Mouse (Mus musculus): ENCODE measurements at regions not wholly inside any gene's neighbourhood (a gene's known extent, or its start where the extent isn't known, plus 50 kb on each side); places are given as distances from the start of the nearest gene placed in this dataset.

GRCm38 (mm10) chr17:44336842-44337241 lies 148.5 kb downstream of the Clic5 start:
- intact Hi-C loops (cut with DNase I), result no loop called here
- TF ChIP-seq CTCF (IDR thresholded peaks at IDR 0.05), result no peak
- no peak for DNase-seq
- Histone ChIP-seq H3K27ac (no peak overlapping the region), H3K4me3 (no peak overlapping the region)

GRCm38 (mm10) chr17:44337253-44337652 lies 148.9 kb downstream of the Clic5 start:
- no peak overlapping the region for H3K27ac ChIP-seq
- intact Hi-C loops (cut with DNase I), result no loop called here
- TF ChIP-seq CTCF (IDR thresholded peaks at IDR 0.05), result no peak
- DNase-seq, result no peak
- no peak overlapping the region for H3K4me3 ChIP-seq

- intact Hi-C loops (cut with DNase I), result no loop called here
- no peak overlapping the region for H3K27ac ChIP-seq
- TF ChIP-seq CTCF (IDR thresholded peaks at IDR 0.05), result no peak
- no peak overlapping the region for H3K4me3 ChIP-seq
- DNase-seq, result no peak
Measured at GRCm38 (mm10) chr17:44344542-44344941, 156.2 kb downstream of the Clic5 start.

GRCm38 (mm10) chr17:44345374-44345773 lies 157.0 kb downstream of the Clic5 start:
- intact Hi-C loops (cut with DNase I), result no loop called here
- no peak for TF ChIP-seq CTCF (IDR thresholded peaks at IDR 0.05)
- Histone ChIP-seq H3K27ac (no peak overlapping the region), H3K4me3 (no peak overlapping the region)
- DNase-seq, result no peak

GRCm38 (mm10) chr17:44350201-44350948 lies 162.0 kb downstream of the Clic5 start:
- no peak for DNase-seq
- intact Hi-C loops (cut with DNase I), result no loop called here
- H3K4me3 ChIP-seq, result peak overlapping the region; percentile 39

GRCm38 (mm10) chr17:44350949-44351244 lies 162.5 kb downstream of the Clic5 start:
- intact Hi-C loops (cut with DNase I), result no loop called here
- no peak overlapping the region for H3K27ac ChIP-seq
- peak overlapping the region; percentile 39; the same call in 1 of the 2 replicates for H3K4me3 ChIP-seq
- TF ChIP-seq CTCF (IDR thresholded peaks at IDR 0.05), result no peak
- no peak for DNase-seq

More at GRCm38 (mm10) chr17:44350201-44350948, 162.0 kb downstream of the Clic5 start:
- H3K27ac ChIP-seq, result no peak overlapping the region
- TF ChIP-seq CTCF (IDR thresholded peaks at IDR 0.05), result no peak

- DNase-seq, result no peak
- Histone ChIP-seq H3K4me3 (no peak overlapping the region), H3K27ac (no peak overlapping the region)
- no peak for TF ChIP-seq CTCF (IDR thresholded peaks at IDR 0.05)
- intact Hi-C loops (cut with DNase I), result no loop called here
Measured at GRCm38 (mm10) chr17:44351499-44352117, 163.2 kb downstream of the Clic5 start.

GRCm38 (mm10) chr17:44352142-44352541 lies 163.8 kb downstream of the Clic5 start:
- no peak for TF ChIP-seq CTCF (IDR thresholded peaks at IDR 0.05)
- intact Hi-C loops (cut with DNase I), result no loop called here
- DNase-seq, result no peak
- H3K27ac ChIP-seq, result no peak overlapping the region
- H3K4me3 ChIP-seq, result no peak overlapping the region

- no peak overlapping the region for H3K4me3 ChIP-seq
- no peak for TF ChIP-seq CTCF (IDR thresholded peaks at IDR 0.05)
- DNase-seq, result no peak
- H3K27ac ChIP-seq, result no peak overlapping the region
- intact Hi-C loops (cut with DNase I), result no loop called here
Measured at GRCm38 (mm10) chr17:44363111-44363510, 174.7 kb downstream of the Clic5 start.

GRCm38 (mm10) chr17:44364494-44364893 lies 176.1 kb downstream of the Clic5 start:
- Histone ChIP-seq H3K4me3 (no peak overlapping the region), H3K27ac (no peak overlapping the region)
- intact Hi-C loops (cut with DNase I), result no loop called here
- TF ChIP-seq CTCF (IDR thresholded peaks at IDR 0.05), result no peak
- DNase-seq, result no peak

GRCm38 (mm10) chr17:44366438-44366837 lies 178.1 kb downstream of the Clic5 start:
- TF ChIP-seq CTCF (IDR thresholded peaks at IDR 0.05), result no peak
- Histone ChIP-seq H3K4me3 (no peak overlapping the region), H3K27ac (no peak overlapping the region)
- DNase-seq, result no peak
- intact Hi-C loops (cut with DNase I), result no loop called here

GRCm38 (mm10) chr17:44367561-44367960 lies 179.2 kb downstream of the Clic5 start:
- no peak overlapping the region for H3K4me3 ChIP-seq
- TF ChIP-seq CTCF (IDR thresholded peaks at IDR 0.05), result no peak
- DNase-seq, result peak; percentile 31
- no peak overlapping the region for H3K27ac ChIP-seq
- intact Hi-C loops (cut with DNase I), result no loop called here

GRCm38 (mm10) chr17:44370966-44371465 lies 182.6 kb downstream of the Clic5 start:
- Histone ChIP-seq H3K4me3 (no peak overlapping the region), H3K27ac (no peak overlapping the region)
- no peak for TF ChIP-seq CTCF (IDR thresholded peaks at IDR 0.05)
- no peak for DNase-seq
- intact Hi-C loops (cut with DNase I), result no loop called here

GRCm38 (mm10) chr17:44371620-44372019 lies 183.2 kb downstream of the Clic5 start:
- intact Hi-C loops (cut with DNase I), result no loop called here
- TF ChIP-seq CTCF (IDR thresholded peaks at IDR 0.05), result no peak
- no peak for DNase-seq
- no peak overlapping the region for H3K4me3 ChIP-seq
- H3K27ac ChIP-seq, result no peak overlapping the region

All from gastrocnemius, adult 2 months (tissue).